Mouse (Mus musculus): ENCODE data around the gene Samd4.
"Not testable (repeated sequence)": the region's sequence is repeated elsewhere in the genome, so short reads cannot be mapped to it uniquely, and the experiment has no call there.

Gene Samd4

GRCm38 (mm10) chr14:47105755-47106154 is 223.1 kb downstream of the Samd4 start:
- DNase-seq (ENCODE audit: low spot score in 2 of 2) = no peak

DNA sequence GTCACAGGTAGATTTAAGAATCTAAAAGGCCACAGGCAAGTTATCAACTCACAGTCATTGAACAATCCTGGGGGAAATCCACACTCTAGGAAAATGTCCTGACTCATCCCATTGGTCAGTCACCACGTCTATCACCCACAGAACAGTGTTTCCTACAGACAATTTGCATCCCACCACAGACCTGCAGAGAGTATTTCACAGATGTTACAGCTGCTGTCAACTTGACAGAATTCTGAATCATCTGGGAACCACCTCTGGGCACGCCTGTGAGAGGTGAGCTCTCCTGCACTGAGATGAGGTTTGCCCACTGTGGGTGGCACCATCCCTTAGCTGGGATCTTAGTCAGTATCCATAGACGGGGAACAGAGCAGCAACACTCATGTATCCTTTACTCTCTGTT is 224.8 kb downstream of the Samd4 start:
- DNase-seq (ENCODE audit: low spot score in 2 of 2) = no peak

DNA sequence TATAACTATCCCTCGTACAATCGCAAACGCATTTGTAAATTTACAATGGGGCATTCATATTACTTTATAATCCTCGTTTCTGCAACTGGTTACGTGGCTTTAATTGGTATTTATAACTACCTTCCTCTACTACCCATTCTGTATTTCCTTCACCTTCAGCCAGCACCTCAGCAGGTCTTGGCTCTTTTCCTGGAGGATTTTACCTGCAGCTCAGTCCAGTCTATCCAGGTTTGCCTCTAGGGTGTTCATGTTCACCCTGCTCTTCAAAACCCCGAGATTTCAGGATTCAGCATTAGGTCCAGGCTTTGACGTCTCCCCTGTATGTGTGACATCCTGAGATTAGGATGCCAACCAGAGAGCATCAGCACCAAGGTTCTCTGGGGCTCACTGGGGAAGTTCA is 227.7 kb downstream of the Samd4 start:
- not testable (repeated sequence) for DNase-seq (ENCODE audit: low spot score in 2 of 2)

DNA sequence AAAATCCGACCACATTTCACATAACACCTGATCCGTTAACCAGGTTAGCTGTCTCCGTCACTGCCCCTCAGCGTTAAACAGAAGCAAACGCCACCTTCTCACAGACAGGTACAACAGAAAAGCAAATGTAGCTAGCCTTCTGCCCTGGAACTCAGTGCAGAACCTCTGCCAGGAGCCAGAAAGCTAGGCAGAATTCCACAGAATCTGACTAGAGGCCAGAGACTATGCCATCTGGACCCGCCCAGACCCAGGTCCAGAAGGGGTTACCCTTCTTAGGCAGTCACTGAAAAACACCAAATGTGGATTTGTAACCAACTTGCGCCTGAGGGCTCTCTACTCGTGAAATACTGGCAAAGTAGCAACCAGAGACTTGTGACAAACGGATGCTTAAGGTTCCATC is 228.7 kb downstream of the Samd4 start:
- DNase-seq (ENCODE audit: low spot score in 2 of 2) = no peak

GRCm38 (mm10) chr14:47115154-47115553 is 232.5 kb downstream of the Samd4 start:
- DNase-seq (ENCODE audit: low spot score in 2 of 2) = no peak

DNA sequence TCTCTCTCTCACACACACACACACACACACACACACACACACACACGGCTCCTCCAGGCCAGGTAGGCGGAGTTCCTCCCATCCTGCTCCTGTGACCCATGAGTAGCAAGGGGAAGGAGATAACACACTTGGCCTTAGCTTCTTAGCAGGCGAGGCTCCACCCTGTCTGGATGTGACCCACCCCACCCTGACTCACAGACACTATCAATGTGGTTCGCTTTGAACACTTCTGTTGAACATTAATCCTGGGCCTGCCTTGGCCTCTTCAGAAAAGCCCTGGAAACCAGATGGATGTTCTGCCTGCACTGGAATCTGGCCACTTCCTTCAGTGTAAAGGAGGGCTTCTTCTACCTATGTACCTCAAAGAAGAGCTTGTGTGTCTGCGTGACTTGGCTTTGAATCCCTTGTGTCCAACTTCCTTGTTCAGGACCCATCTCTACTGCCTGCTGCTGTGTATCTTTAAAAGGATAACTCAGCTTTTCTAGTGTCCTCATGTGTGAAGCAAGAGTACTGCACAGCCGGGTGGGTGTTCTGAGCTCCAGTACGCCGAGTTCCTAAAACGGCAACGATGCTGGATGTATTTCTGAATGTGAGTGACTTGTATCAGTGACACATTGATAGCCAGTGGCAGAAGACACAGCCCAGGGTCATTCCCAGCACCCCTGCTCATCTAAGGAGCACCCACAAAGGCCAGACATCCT is 233.6 kb downstream of the Samd4 start:
- DNase-seq (ENCODE audit: low spot score in 2 of 2) = no peak

DNA sequence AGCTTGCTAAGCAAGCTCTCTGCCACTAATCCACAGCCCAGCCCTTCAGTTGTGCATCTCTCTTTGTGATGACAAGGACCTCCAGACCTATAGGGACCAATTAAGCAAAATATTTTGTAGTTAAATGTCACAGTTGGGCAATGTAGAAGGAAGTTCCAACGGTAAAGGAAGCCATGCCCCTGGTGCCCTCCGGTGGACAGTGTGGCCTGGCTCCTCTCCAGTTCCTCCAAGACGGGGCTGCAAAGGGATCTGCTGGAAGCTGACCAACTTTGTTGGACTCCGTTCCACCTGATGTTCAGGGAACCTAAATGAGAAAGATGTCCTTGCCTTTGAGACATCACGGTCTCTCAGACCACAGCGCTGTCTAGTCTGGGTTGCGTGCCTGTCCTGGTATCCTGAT is 234.9 kb downstream of the Samd4 start:
- DNase-seq (ENCODE audit: low spot score in 2 of 2) = no peak

GRCm38 (mm10) chr14:47127987-47128386 is 245.3 kb downstream of the Samd4 start:
- no peak for DNase-seq (ENCODE audit: low spot score in 2 of 2)

- DNase-seq (ENCODE audit: low spot score in 2 of 2) = no peak
These were observed 251.3 kb downstream of the Samd4 start for GRCm38 (mm10) chr14:47133948-47134347.

DNA sequence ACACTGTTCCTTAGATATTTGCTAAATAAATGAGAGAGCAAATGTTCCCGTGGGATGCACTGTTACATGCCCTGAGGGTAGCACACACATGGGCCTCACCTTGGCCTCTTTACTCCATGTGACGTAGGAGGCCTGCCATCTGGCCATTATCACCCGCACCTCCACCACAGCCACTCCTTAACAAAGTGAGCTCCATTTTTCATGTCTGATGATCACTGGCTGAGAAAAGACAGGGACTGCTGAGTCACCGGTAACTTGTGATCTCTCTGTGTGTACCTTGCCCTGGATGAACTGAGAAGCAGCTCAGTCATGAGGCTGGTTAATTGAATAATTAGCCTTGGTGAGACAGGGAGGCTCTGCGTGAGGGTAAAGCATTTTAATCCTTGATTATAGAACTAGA is 254.0 kb downstream of the Samd4 start:
- DNase-seq (ENCODE audit: low spot score in 2 of 2) = no peak

DNA sequence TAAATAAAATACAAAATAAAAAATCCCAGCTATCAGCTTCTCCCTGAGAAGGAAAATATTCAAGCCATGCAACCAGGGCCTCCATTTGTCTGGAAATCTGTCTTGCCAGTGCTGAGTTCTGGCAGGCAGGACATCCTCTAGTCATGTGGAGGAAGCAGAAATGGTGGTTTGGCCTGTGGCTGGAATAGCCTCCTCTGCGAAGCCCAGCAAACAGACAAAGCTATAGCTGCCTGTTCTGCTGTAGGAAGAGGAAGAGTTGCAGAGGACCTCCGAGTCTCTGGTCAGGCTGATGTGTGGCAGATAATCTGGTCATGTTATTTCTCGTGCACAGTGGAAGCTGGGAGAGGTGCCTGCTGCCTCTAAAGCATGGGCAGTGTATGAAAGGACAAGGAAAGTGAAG is 256.2 kb downstream of the Samd4 start:
- no peak for DNase-seq (ENCODE audit: low spot score in 2 of 2)

- DNase-seq (ENCODE audit: low spot score in 2 of 2) = no peak
These were observed 261.7 kb downstream of the Samd4 start for GRCm38 (mm10) chr14:47144326-47144725.

DNA sequence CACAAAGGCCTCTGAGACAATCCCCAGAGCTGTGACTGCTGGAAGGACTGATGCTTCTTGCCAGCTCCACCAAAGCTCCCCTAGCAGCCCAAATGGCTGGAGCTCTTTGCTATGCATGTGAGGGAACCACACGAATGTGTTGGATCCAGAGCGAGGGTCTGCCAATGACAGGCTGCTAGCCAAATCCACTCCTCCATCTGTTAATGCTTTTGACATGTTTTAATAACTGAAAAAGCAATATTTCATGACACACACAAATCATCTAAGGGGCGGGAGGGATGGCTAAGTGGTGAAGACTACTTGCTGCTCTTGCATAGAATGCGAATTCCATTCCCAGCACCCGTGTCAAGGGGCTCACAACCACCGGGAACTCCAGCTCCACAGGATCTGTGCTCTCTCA is 268.7 kb downstream of the Samd4 start:
- DNase-seq (ENCODE audit: low spot score in 2 of 2) = no peak

GRCm38 (mm10) chr14:47154303-47154702 is 271.6 kb downstream of the Samd4 start:
- no peak for DNase-seq (ENCODE audit: low spot score in 2 of 2)

Measured in heart, adult 9 months (tissue).